Mouse (Mus musculus): ENCODE results near the gene Sncb. TPM values are rescaled to one million over a fixed set of nuclear protein-coding genes. Genes with fewer than 3 reads are reported as not detected.
A peak's percentile ranks its signal among the peaks of the same experiment; 100 is the strongest.
"Not testable (repeated sequence)": the region's sequence is repeated elsewhere in the genome, so short reads cannot be mapped to it uniquely, and the experiment has no call there.

Sncb gene
- polyA plus RNA-seq, 1 experiment from 2014 or later = 2.5 TPM

GRCm38 (mm10) chr13:54788740-54789560, 22.6 kb upstream of the Sncb start, which contains the start of gene Tspan17:
Tspan17 (plus strand) TSS chr13:54789377.
- Histone ChIP-seq H3K4me2 (replicated peaks; ENCODE audit: low read depth, low read length) (peak within 1 kb of the TSS; percentile 98), H3K27me3 (ENCODE audit: control insufficient read depth, insufficient read depth, low read length) (peaks cover 11% of the 10 kb centered on the region), H3K9ac (ENCODE audit: low read depth, low read length) (peak within 1 kb of the TSS; percentile 55), H3K9me3 (ENCODE audit: control insufficient read depth, low read length) (no peaks in the 10 kb centered on the region), H3K4me3 (ENCODE audit: low read depth, low read length) (peak within 1 kb of the TSS; percentile 51), H3K27ac (ENCODE audit: low read depth, low read length) (no peak within 1 kb of the TSS), H3K4me1 (replicated peaks; ENCODE audit: control insufficient read depth, insufficient read depth, low read length) (peaks cover 6% of the 10 kb centered on the region; the same call in 1 of the 2 replicates), H3K36me3 (ENCODE audit: control insufficient read depth, insufficient read depth, low read length) (no peaks in the 10 kb centered on the region)
- DNase-seq (ENCODE audit: low spot score) (peak; percentile 99), ATAC-seq (ENCODE audit: low FRiP score) (peak; percentile 90)
- WGBS = 3% methylated on average over 48 of the region's 49 CpGs

- not testable (repeated sequence) for H3K36me3 ChIP-seq (ENCODE audit: control insufficient read depth, insufficient read depth, low read length); H3K4me1 ChIP-seq (replicated peaks; ENCODE audit: control insufficient read depth, insufficient read depth, low read length)
These were observed 21.2 kb upstream of the Sncb start for GRCm38 (mm10) chr13:54787591-54787990.

GRCm38 (mm10) chr13:54783698-54784097, 17.3 kb upstream of the Sncb start, which contains the start of gene Eif4e1b:
Eif4e1b (plus strand) TSS chr13:54783998.
- Histone ChIP-seq H3K9ac (ENCODE audit: low read depth, low read length) (no peak within 1 kb of the TSS), H3K36me3 (ENCODE audit: control insufficient read depth, insufficient read depth, low read length) (no peaks in the 10 kb centered on the region), H3K4me3 (ENCODE audit: low read depth, low read length) (no peak within 1 kb of the TSS), H3K4me2 (replicated peaks; ENCODE audit: low read depth, low read length) (no peak within 1 kb of the TSS), H3K27me3 (ENCODE audit: control insufficient read depth, insufficient read depth, low read length) (no peaks in the 10 kb centered on the region), H3K27ac (ENCODE audit: low read depth, low read length) (no peak within 1 kb of the TSS), H3K4me1 (replicated peaks; ENCODE audit: control insufficient read depth, insufficient read depth, low read length) (no peaks in the 10 kb centered on the region), H3K9me3 (ENCODE audit: control insufficient read depth, low read length) (no peaks in the 10 kb centered on the region)
- DNase-seq (ENCODE audit: low spot score) (no peak), ATAC-seq (ENCODE audit: low FRiP score) (no peak)
- 90% methylated on average over 4 of the region's 4 CpGs for WGBS

More at GRCm38 (mm10) chr13:54787591-54787990, 21.2 kb upstream of the Sncb start:
- H3K4me3 ChIP-seq (ENCODE audit: low read depth, low read length); ATAC-seq (ENCODE audit: low FRiP score); H3K27ac ChIP-seq (ENCODE audit: low read depth, low read length); H3K4me2 ChIP-seq (replicated peaks; ENCODE audit: low read depth, low read length); H3K9me3 ChIP-seq (ENCODE audit: control insufficient read depth, low read length); DNase-seq (ENCODE audit: low spot score); H3K9ac ChIP-seq (ENCODE audit: low read depth, low read length): not testable (repeated sequence)
- peaks cover 11% of the 10 kb centered on the region for H3K27me3 ChIP-seq (ENCODE audit: control insufficient read depth, insufficient read depth, low read length)
- 89% methylated on average over 2 of the region's 2 CpGs for WGBS

- H3K27ac ChIP-seq (ENCODE audit: low read depth, low read length) = no peak overlapping the region
- H3K36me3 ChIP-seq (ENCODE audit: control insufficient read depth, insufficient read depth, low read length) = no peaks in the 10 kb centered on the region
- H3K4me1 ChIP-seq (replicated peaks; ENCODE audit: control insufficient read depth, insufficient read depth, low read length) = no peaks in the 10 kb centered on the region
- H3K27me3 ChIP-seq (ENCODE audit: control insufficient read depth, insufficient read depth, low read length) = no peaks in the 10 kb centered on the region
- no peak overlapping the region for H3K9ac ChIP-seq (ENCODE audit: low read depth, low read length)
- 38% methylated on average over 2 of the region's 2 CpGs for WGBS
- no peak for ATAC-seq (ENCODE audit: low FRiP score)
- H3K4me3 ChIP-seq (ENCODE audit: low read depth, low read length) = no peak overlapping the region
- no peaks in the 10 kb centered on the region for H3K9me3 ChIP-seq (ENCODE audit: control insufficient read depth, low read length)
- no peak overlapping the region for H3K4me2 ChIP-seq (replicated peaks; ENCODE audit: low read depth, low read length)
- no peak for DNase-seq (ENCODE audit: low spot score)
These were observed 16.8 kb upstream of the Sncb start for GRCm38 (mm10) chr13:54783235-54783634.

- Histone ChIP-seq H3K36me3 (ENCODE audit: control insufficient read depth, insufficient read depth, low read length) (no peaks in the 10 kb centered on the region), H3K27me3 (ENCODE audit: control insufficient read depth, insufficient read depth, low read length) (no peaks in the 10 kb centered on the region), H3K27ac (ENCODE audit: low read depth, low read length) (no peak overlapping the region), H3K4me1 (replicated peaks; ENCODE audit: control insufficient read depth, insufficient read depth, low read length) (no peaks in the 10 kb centered on the region), H3K9me3 (ENCODE audit: control insufficient read depth, low read length) (no peaks in the 10 kb centered on the region), H3K4me3 (ENCODE audit: low read depth, low read length) (no peak overlapping the region), H3K9ac (ENCODE audit: low read depth, low read length) (no peak overlapping the region), H3K4me2 (replicated peaks; ENCODE audit: low read depth, low read length) (no peak overlapping the region)
- no peak for DNase-seq (ENCODE audit: low spot score)
- ATAC-seq (ENCODE audit: low FRiP score) = no peak
- 89% methylated on average over 3 of the region's 3 CpGs for WGBS
These were observed 14.7 kb upstream of the Sncb start for GRCm38 (mm10) chr13:54781086-54781485.

- no peak overlapping the region for H3K4me3 ChIP-seq (ENCODE audit: low read depth, low read length)
- 81% methylated on average over 3 of the region's 3 CpGs for WGBS
- no peaks in the 10 kb centered on the region for H3K9me3 ChIP-seq (ENCODE audit: control insufficient read depth, low read length)
- no peaks in the 10 kb centered on the region for H3K36me3 ChIP-seq (ENCODE audit: control insufficient read depth, insufficient read depth, low read length)
- DNase-seq (ENCODE audit: low spot score) (no peak), ATAC-seq (ENCODE audit: low FRiP score) (no peak)
- H3K4me2 ChIP-seq (replicated peaks; ENCODE audit: low read depth, low read length) = no peak overlapping the region
- H3K9ac ChIP-seq (ENCODE audit: low read depth, low read length) = no peak overlapping the region
- no peak overlapping the region for H3K27ac ChIP-seq (ENCODE audit: low read depth, low read length)
- H3K27me3 ChIP-seq (ENCODE audit: control insufficient read depth, insufficient read depth, low read length) = no peaks in the 10 kb centered on the region
- no peaks in the 10 kb centered on the region for H3K4me1 ChIP-seq (replicated peaks; ENCODE audit: control insufficient read depth, insufficient read depth, low read length)
These were observed 14.2 kb upstream of the Sncb start for GRCm38 (mm10) chr13:54780592-54780991.

GRCm38 (mm10) chr13:54767012-54767411, 617 bp upstream of the Sncb start:
- Histone ChIP-seq H3K36me3 (ENCODE audit: control insufficient read depth, insufficient read depth, low read length) (no peaks in the 10 kb centered on the region), H3K4me3 (ENCODE audit: low read depth, low read length) (no peak overlapping the region), H3K4me1 (replicated peaks; ENCODE audit: control insufficient read depth, insufficient read depth, low read length) (peaks cover 8% of the 10 kb centered on the region), H3K27me3 (ENCODE audit: control insufficient read depth, insufficient read depth, low read length) (peaks cover 39% of the 10 kb centered on the region), H3K9me3 (ENCODE audit: control insufficient read depth, low read length) (no peaks in the 10 kb centered on the region), H3K4me2 (replicated peaks; ENCODE audit: low read depth, low read length) (no peak overlapping the region), H3K27ac (ENCODE audit: low read depth, low read length) (no peak overlapping the region), H3K9ac (ENCODE audit: low read depth, low read length) (no peak overlapping the region)
- no peak for DNase-seq (ENCODE audit: low spot score)
- no peak for ATAC-seq (ENCODE audit: low FRiP score)
- WGBS = 76% methylated on average over 4 of the region's 4 CpGs

- no peak for DNase-seq (ENCODE audit: low spot score)
- Histone ChIP-seq H3K4me3 (ENCODE audit: low read depth, low read length) (peak overlapping the region; percentile 43), H3K9ac (ENCODE audit: low read depth, low read length) (peak overlapping the region; percentile 37; the same call in 1 of the 2 replicates), H3K27me3 (ENCODE audit: control insufficient read depth, insufficient read depth, low read length) (peaks cover 39% of the 10 kb centered on the region), H3K27ac (ENCODE audit: low read depth, low read length) (no peak overlapping the region), H3K4me2 (replicated peaks; ENCODE audit: low read depth, low read length) (peak overlapping the region; percentile 85), H3K4me1 (replicated peaks; ENCODE audit: control insufficient read depth, insufficient read depth, low read length) (peaks cover 8% of the 10 kb centered on the region), H3K36me3 (ENCODE audit: control insufficient read depth, insufficient read depth, low read length) (no peaks in the 10 kb centered on the region), H3K9me3 (ENCODE audit: control insufficient read depth, low read length) (no peaks in the 10 kb centered on the region)
- WGBS = 5% methylated on average over 44 of the region's 44 CpGs
- ATAC-seq (ENCODE audit: low FRiP score) = no peak
These were observed 859 bp downstream of the Sncb start for GRCm38 (mm10) chr13:54765281-54766191.
